Mouse (Mus musculus): ENCODE results near the gene Cmss1.

DNA sequence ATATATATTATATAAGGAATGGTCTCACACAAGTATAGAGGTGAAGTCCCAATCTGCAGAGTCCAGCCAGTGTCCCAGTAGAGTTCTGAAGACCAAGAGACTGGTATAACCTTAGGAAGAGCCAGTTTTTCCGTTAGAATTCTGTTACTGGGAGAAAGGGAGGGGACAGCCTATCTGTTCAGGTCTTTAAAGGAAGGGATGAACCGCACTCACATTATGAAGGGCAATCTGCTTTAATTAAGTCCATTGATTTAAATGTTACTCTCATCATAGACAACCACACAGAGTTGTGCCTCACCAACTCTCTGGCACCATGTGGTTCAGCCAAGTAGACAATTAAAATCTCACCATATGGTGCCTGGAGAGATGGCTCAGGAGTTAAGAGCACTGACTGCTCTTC lies 313.9 kb downstream of the Cmss1 start, which contains the start of gene Tmem30c:
- TF ChIP-seq POLR2A (IDR thresholded peaks at IDR 0.05; ENCODE audit: insufficient read depth, low read depth, low read length): no peak
- TF ChIP-seq CTCF (IDR thresholded peaks at IDR 0.05; ENCODE audit: insufficient read depth, low read depth, low read length): no peak

Data from olfactory bulb, adult 2 months (tissue).